Mouse (Mus musculus) myocyte (in vitro differentiated cells): ENCODE data around the gene Loxl1. TPM values are rescaled to one million over a fixed set of nuclear protein-coding genes. Genes with fewer than 3 reads are reported as not detected.

ENCODE experiments used
- H3K27me3 ChIP-seq: one replicate; pipeline ENCODE4 v1.6.1; 2011; ENCODE audit not compliant: control insufficient read depth, insufficient read depth, insufficient read length
- H3K36me3 ChIP-seq: one replicate; pipeline ENCODE4 v1.6.1; 2011; ENCODE audit not compliant: control insufficient read depth, insufficient read depth
- H3K4me2 ChIP-seq: one replicate; pipeline ENCODE4 v1.6.1; 2011; ENCODE audit warnings: low read depth, control low read depth
- H3K4me3 ChIP-seq: one replicate; pipeline ENCODE4 v1.5.1; 2011; ENCODE audit warnings: mild to moderate bottlenecking, control low read depth, moderate library complexity
- H3K79me2 ChIP-seq: one replicate; pipeline ENCODE4 v1.6.1; 2011; ENCODE audit not compliant: control insufficient read depth, insufficient read depth
- H3ac ChIP-seq: one replicate; pipeline ENCODE4 v1.6.1; 2011; ENCODE audit not compliant: control insufficient read depth, insufficient read length
- CEBPB ChIP-seq: IDR thresholded peaks from 2 replicates; pipeline ENCODE4 v1.6.1; 2011; ENCODE audit warnings: mild to moderate bottlenecking, moderate library complexity; ENCODE audit not compliant: poor library complexity, insufficient read depth, severe bottlenecking
- E2F4 ChIP-seq: IDR thresholded peaks from one replicate; pipeline ENCODE4 v1.6.1; 2011; ENCODE audit warnings: mild to moderate bottlenecking, control low read depth, moderate library complexity; ENCODE audit not compliant: insufficient read depth
- MAX ChIP-seq: IDR thresholded peaks from one replicate; pipeline ENCODE4 v1.6.1; 2011; ENCODE audit warnings: low read depth, mild to moderate bottlenecking, control low read depth
- MYOD1 ChIP-seq, 3 experiments: IDR thresholded peaks; one replicate each; pipeline ENCODE4 v1.6.1; 2011; ENCODE audit warnings: control low read depth in 2 of 3, low read depth in 2 of 3, mild to moderate bottlenecking in 2 of 3, moderate library complexity in 1 of 3; ENCODE audit not compliant: insufficient read length in 2 of 3, control insufficient read depth in 1 of 3
- MYOG ChIP-seq, 3 experiments: IDR thresholded peaks; one replicate each; pipeline ENCODE4 v1.6.1; 2011; ENCODE audit warnings: control low read depth in 2 of 3, low read depth in 2 of 3, mild to moderate bottlenecking in 2 of 3; ENCODE audit not compliant: insufficient read length in 2 of 3, control insufficient read depth in 1 of 3, insufficient read depth in 1 of 3
- POLR2A ChIP-seq: IDR thresholded peaks from one replicate; pipeline ENCODE4 v1.6.1; 2011; ENCODE audit warnings: low read depth, mild to moderate bottlenecking, control low read depth, moderate library complexity; ENCODE audit not compliant: insufficient read length
- POLR2AphosphoS2 ChIP-seq: IDR thresholded peaks from one replicate; pipeline ENCODE4 v1.6.1; 2011; ENCODE audit warnings: low read depth, control low read depth; ENCODE audit not compliant: insufficient read length
- REST ChIP-seq: IDR thresholded peaks from one replicate; pipeline ENCODE4 v1.6.1; 2011; ENCODE audit warnings: mild to moderate bottlenecking, control low read depth, moderate library complexity; ENCODE audit not compliant: insufficient read depth, insufficient read length
- SRF ChIP-seq: IDR thresholded peaks from one replicate; pipeline ENCODE4 v1.6.1; 2011; ENCODE audit warnings: low read depth; ENCODE audit not compliant: control insufficient read depth, insufficient read length
- TCF12 ChIP-seq: IDR thresholded peaks from one replicate; pipeline ENCODE4 v1.6.1; 2011; ENCODE audit warnings: mild to moderate bottlenecking, control low read depth; ENCODE audit not compliant: poor library complexity, insufficient read depth, severe bottlenecking
- TCF3 ChIP-seq: IDR thresholded peaks from one replicate; pipeline ENCODE4 v1.6.1; 2011; ENCODE audit warnings: low read depth, control low read depth; ENCODE audit not compliant: insufficient read length
- USF1 ChIP-seq: IDR thresholded peaks from one replicate; pipeline ENCODE4 v1.6.1; 2011; ENCODE audit warnings: low read depth, mild to moderate bottlenecking, control low read depth, moderate library complexity
- polyA plus RNA-seq: library from polyadenylated mRNA; unstranded; fragments of >200 nt; fragmentation: generic; extraction: Trizol; gene quantifications from one replicate; pipeline ENCODE4 v1.2.1, GENCODE M21; 2012; ENCODE audit warnings: missing spikeins

The Loxl1 gene
- polyA plus RNA-seq: 46.1 TPM

- H3K4me3 ChIP-seq: peak within 1 kb of the TSS; percentile 5
Measured at GRCm38 (mm10) chr9:58312944-58313359, at the start of gene Loxl1. Gene Loxl1 (minus strand): TSS chr9:58313186.

DNA sequence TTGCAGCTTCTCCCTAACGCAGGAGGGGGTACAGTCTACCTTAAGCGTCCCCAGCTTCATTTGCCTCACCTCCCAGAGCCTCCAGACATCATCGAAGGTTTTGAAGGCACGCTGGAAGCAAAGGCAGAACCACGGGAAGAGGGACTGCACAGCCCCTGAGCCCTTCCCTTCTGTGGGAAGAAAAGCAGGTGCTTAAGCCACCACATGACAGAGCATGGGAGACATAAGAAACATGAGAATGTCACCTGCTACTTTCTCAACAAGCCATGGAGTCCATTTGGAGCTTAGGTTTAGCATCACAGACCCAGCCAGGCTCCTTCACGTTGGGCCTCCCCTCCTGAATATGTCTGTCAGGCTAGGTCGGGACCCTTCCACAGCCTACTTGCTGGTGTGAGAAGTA is 49.0 kb upstream of the Loxl1 start:
- Histone ChIP-seq H3K79me2 (no peaks in the 10 kb centered on the region), H3K4me3 (no peak overlapping the region), H3K27me3 (no peaks in the 10 kb centered on the region), H3K4me2 (peak overlapping the region; percentile 22), H3K36me3 (no peaks in the 10 kb centered on the region), H3ac (no peak overlapping the region)
- TF ChIP-seq MYOG (IDR thresholded peaks at IDR 0.05; ENCODE audit: control insufficient read depth in 1 of 3, insufficient read depth in 1 of 3, insufficient read length in 2 of 3, low read depth in 2 of 3) (peak in 2 of 3 experiments; percentile 9 to 52), TCF3 (no peak), TCF12 (peak; percentile 46), POLR2AphosphoS2 (no peak), MYOD1 (IDR thresholded peaks at IDR 0.05; ENCODE audit: control insufficient read depth in 1 of 3, insufficient read length in 2 of 3, low read depth in 2 of 3) (peak in 2 of 3 experiments; percentile 59 to 72)

More at GRCm38 (mm10) chr9:58312944-58313359, at the start of gene Loxl1:
- Histone ChIP-seq H3ac (peak within 1 kb of the TSS; percentile 1), H3K27me3 (no peaks in the 10 kb centered on the region), H3K79me2 (peaks cover 3% of the 10 kb centered on the region), H3K36me3 (no peaks in the 10 kb centered on the region), H3K4me2 (peak within 1 kb of the TSS; percentile 53)
- peak; percentile 81 for TF ChIP-seq POLR2A
- TF ChIP-seq POLR2AphosphoS2: peak; percentile 53
- no peak for TF ChIP-seq MAX
- TF ChIP-seq USF1: no peak
- TF ChIP-seq TCF3: no peak
- no peak for TF ChIP-seq REST
- TF ChIP-seq CEBPB: no peak
- TF ChIP-seq TCF12: no peak
- no peak for TF ChIP-seq SRF
- TF ChIP-seq MYOD1 (IDR thresholded peaks at IDR 0.05; ENCODE audit: control insufficient read depth in 1 of 3, insufficient read length in 2 of 3, low read depth in 2 of 3): peak in 1 of 3 experiments; percentile 13
- no peak for TF ChIP-seq E2F4

DNA sequence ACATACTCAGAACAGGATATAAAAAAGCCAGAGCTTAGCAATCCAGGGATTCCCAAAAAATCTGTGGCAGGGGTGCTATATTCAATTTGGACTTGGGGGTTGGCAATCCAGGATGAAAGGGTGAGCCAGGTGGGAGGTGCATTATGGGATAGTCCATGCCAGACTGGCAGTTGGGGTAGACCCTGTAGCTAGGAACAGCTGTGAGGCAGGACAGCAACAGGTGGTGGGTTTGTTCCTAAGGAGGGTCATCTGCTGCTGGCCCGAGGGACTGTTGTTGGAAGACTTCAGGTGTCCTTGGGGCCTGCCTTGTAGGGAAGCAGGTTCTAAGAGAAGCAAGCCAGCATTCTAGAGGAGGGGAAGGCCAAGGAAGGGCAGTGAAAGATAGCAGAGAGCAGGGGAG is 48.4 kb upstream of the Loxl1 start:
- no peaks in the 10 kb centered on the region for H3K27me3 ChIP-seq
- TF ChIP-seq POLR2A: no peak
- TF ChIP-seq SRF: no peak
- no peak for TF ChIP-seq REST
- TF ChIP-seq MAX: no peak
- TF ChIP-seq TCF12: peak; percentile 63
- peak in 2 of 3 experiments; percentile 92 to 98 for TF ChIP-seq MYOD1 (IDR thresholded peaks at IDR 0.05; ENCODE audit: control insufficient read depth in 1 of 3, insufficient read length in 2 of 3, low read depth in 2 of 3)
- peak; percentile 53 for TF ChIP-seq TCF3
- peak; percentile 37 to 88 (median 59) for TF ChIP-seq MYOG (IDR thresholded peaks at IDR 0.05; ENCODE audit: control insufficient read depth in 1 of 3, insufficient read depth in 1 of 3, insufficient read length in 2 of 3, low read depth in 2 of 3)

DNA sequence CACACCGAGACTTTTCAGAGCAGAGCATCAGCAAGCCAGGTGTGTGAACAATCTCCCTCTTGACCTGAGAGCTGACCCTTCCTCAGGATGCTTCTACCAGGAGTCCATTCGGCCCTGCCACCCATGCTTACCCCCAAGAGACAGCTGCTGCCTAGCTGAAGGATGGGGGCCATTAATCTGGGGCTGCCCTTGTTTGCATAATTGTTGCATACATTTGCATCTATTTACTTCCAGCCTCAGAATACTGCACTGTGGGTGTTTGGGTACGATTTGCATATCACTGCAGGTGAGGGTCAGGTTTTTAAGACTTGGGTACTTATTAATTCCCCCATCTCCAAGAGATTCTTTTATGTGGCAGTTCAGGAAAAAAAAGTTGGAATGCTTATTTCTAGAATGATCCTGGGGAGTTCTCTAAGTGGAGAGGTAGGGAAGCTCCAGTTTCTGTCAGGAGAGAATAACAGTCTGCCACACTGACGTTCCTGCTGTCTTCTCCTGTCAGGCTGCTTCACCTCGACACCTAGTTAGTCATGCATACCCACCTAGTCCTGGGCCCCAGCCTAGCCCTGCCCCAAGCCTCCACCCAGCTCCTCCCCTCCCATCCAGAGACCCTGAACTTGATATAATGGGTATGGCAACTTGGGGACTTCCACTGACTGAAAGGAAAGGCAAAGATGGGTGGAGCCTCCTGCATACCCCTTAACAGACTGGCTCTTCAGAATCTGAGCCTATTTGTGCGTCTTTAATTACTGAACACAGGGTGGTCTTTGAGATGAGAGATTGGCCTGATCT is 42.5 kb upstream of the Loxl1 start:
- no peaks in the 10 kb centered on the region for H3K79me2 ChIP-seq
- H3K4me2 ChIP-seq: no peak overlapping the region
- TF ChIP-seq CEBPB: no peak
- TF ChIP-seq POLR2A: no peak
- no peaks in the 10 kb centered on the region for H3K27me3 ChIP-seq
- H3ac ChIP-seq: no peak overlapping the region
- no peaks in the 10 kb centered on the region for H3K36me3 ChIP-seq
- no peak overlapping the region for H3K4me3 ChIP-seq

More for the DNA sequence above, 48.4 kb upstream of the Loxl1 start:
- Histone ChIP-seq H3K4me3 (no peak overlapping the region), H3K79me2 (no peaks in the 10 kb centered on the region), H3K36me3 (no peaks in the 10 kb centered on the region), H3ac (no peak overlapping the region), H3K4me2 (no peak overlapping the region)

DNA sequence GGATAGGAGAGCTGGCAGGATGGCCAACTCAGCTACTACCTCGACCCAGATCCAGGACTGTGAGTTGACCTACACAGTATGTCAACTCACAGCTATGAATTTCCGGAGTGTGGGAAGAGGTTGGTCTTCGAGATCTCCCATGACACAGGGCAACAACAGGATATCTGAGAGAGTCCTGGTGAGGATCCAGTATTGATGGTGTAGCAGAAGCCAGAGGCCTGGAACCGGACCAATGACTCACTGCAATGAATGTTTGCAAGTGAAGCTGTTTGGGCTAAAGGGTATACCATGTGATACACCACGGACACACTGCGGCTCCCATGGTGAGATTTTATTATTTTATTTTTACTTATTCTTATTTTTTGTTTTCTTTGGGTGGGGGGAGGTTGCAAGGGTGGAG is 41.7 kb upstream of the Loxl1 start:
- Histone ChIP-seq H3K36me3 (no peaks in the 10 kb centered on the region), H3K27me3 (no peaks in the 10 kb centered on the region), H3K4me3 (no peak overlapping the region), H3K79me2 (no peaks in the 10 kb centered on the region), H3K4me2 (no peak overlapping the region), H3ac (no peak overlapping the region)
- no peak for TF ChIP-seq MYOG (IDR thresholded peaks at IDR 0.05; ENCODE audit: control insufficient read depth in 1 of 3, insufficient read depth in 1 of 3, insufficient read length in 2 of 3, low read depth in 2 of 3)
- TF ChIP-seq CEBPB: no peak
- no peak for TF ChIP-seq E2F4
- no peak for TF ChIP-seq POLR2A
- no peak for TF ChIP-seq MYOD1 (IDR thresholded peaks at IDR 0.05; ENCODE audit: control insufficient read depth in 1 of 3, insufficient read length in 2 of 3, low read depth in 2 of 3)
